Mouse (Mus musculus) forebrain, embryonic 13.5 days (tissue): ENCODE measurements around the gene Adh6a. TPM values are rescaled to one million over a fixed set of nuclear protein-coding genes. Genes with fewer than 3 reads are reported as not detected.

Source experiments
- ATAC-seq: fragments of 200-750 bp; cut with Nextera tagmentation; 2 replicates; pipeline ENCODE4 v1.8.0; 2017
- H3K27ac ChIP-seq: fragments of 300-500 bp; sonication (generic); 2 replicates; pipeline ENCODE4 v1.5.1; 2015; ENCODE audit warnings: inconsistent platforms, mild to moderate bottlenecking, moderate library complexity
- H3K27me3 ChIP-seq: fragments of 300-500 bp; sonication (generic); 2 replicates; pipeline ENCODE4 v1.6.1; 2015; ENCODE audit warnings: mild to moderate bottlenecking, inconsistent platforms
- H3K36me3 ChIP-seq: fragments of 300-500 bp; sonication (generic); 2 replicates; pipeline ENCODE4 v1.6.1; 2015; ENCODE audit warnings: mild to moderate bottlenecking, inconsistent platforms; ENCODE audit not compliant: poor library complexity, severe bottlenecking
- H3K4me1 ChIP-seq: fragments of 300-500 bp; sonication (generic); 2 replicates; pipeline ENCODE4 v1.6.1; 2015; ENCODE audit warnings: inconsistent platforms
- H3K4me2 ChIP-seq: fragments of 300-500 bp; sonication (generic); 2 replicates; pipeline ENCODE4 v1.6.1; 2015; ENCODE audit warnings: inconsistent platforms, mild to moderate bottlenecking, moderate library complexity
- H3K4me3 ChIP-seq: fragments of 300-500 bp; sonication (generic); 2 replicates; pipeline ENCODE4 v1.5.1; 2015; ENCODE audit warnings: mild to moderate bottlenecking, inconsistent platforms
- H3K9ac ChIP-seq: fragments of 300-500 bp; sonication (generic); 2 replicates; pipeline ENCODE4 v1.6.1; 2015; ENCODE audit warnings: mild to moderate bottlenecking, inconsistent platforms
- H3K9me3 ChIP-seq: fragments of 300-500 bp; sonication (generic); replicated peaks from 2 replicates; pipeline ENCODE4 v1.6.1; 2016; ENCODE audit warnings: inconsistent platforms
- WGBS: fragments of 180-500 bp; shearing (Covaris S2); methylation state at CpG from one replicate; pipeline ENCODE4 v1.1.7; 2015; 5-methylcytosine and 5-hydroxymethylcytosine counted together
- polyA plus RNA-seq: library from polyadenylated mRNA; unstranded; fragments of >200 nt; fragmentation: Nextera tagmentation; extraction: Ambion mirVana; gene quantifications from 2 replicates; pipeline ENCODE4 v1.2.1, GENCODE M21; 2015

Gene Adh6a
- not detected in 2 replicates for polyA plus RNA-seq

GRCm38 (mm10) chr3:138312965-138313364, at the start of gene Adh6a:
Gene Adh6a, plus strand, starts transcription at chr3:138313286.
- no peaks in the 10 kb centered on the region for H3K36me3 ChIP-seq
- no peak for ATAC-seq
- H3K4me3 ChIP-seq, result no peak within 1 kb of the TSS
- no peaks in the 10 kb centered on the region for H3K4me1 ChIP-seq
- 78% methylated on average over 5 of the region's 5 CpGs for WGBS
- no peak within 1 kb of the TSS for H3K9ac ChIP-seq
- H3K27me3 ChIP-seq, result no peaks in the 10 kb centered on the region
- no peak within 1 kb of the TSS for H3K4me2 ChIP-seq
- H3K9me3 ChIP-seq, result no peaks in the 10 kb centered on the region
- H3K27ac ChIP-seq, result no peak within 1 kb of the TSS

- H3K27ac ChIP-seq, result no peak overlapping the region
- H3K4me3 ChIP-seq, result no peak overlapping the region
- H3K4me1 ChIP-seq, result no peaks in the 10 kb centered on the region
- no peak overlapping the region for H3K9ac ChIP-seq
- no peak overlapping the region for H3K4me2 ChIP-seq
- H3K36me3 ChIP-seq, result no peaks in the 10 kb centered on the region
- no peaks in the 10 kb centered on the region for H3K27me3 ChIP-seq
- H3K9me3 ChIP-seq, result no peaks in the 10 kb centered on the region
- WGBS, result 72% methylated on average over 3 of the region's 3 CpGs
- peak; percentile 72; the same call in 1 of the 2 replicates for ATAC-seq
These were observed 48.4 kb upstream of the Adh6a start for GRCm38 (mm10) chr3:138264648-138265047.

- Histone ChIP-seq H3K27me3 (no peaks in the 10 kb centered on the region), H3K9me3 (no peaks in the 10 kb centered on the region), H3K27ac (no peak overlapping the region), H3K4me3 (no peak overlapping the region), H3K36me3 (no peaks in the 10 kb centered on the region), H3K4me2 (no peak overlapping the region), H3K4me1 (no peaks in the 10 kb centered on the region), H3K9ac (no peak overlapping the region)
- no peak for ATAC-seq
- WGBS, result 55% methylated on average over 1 of the region's 1 CpGs
These were observed 42.6 kb upstream of the Adh6a start for GRCm38 (mm10) chr3:138270507-138270906.

GRCm38 (mm10) chr3:138271297-138271696, 41.8 kb upstream of the Adh6a start:
- no peak for ATAC-seq
- no peaks in the 10 kb centered on the region for H3K4me1 ChIP-seq
- H3K27ac ChIP-seq, result no peak overlapping the region

GRCm38 (mm10) chr3:138273080-138273479, 40.0 kb upstream of the Adh6a start:
- H3K27me3 ChIP-seq, result no peaks in the 10 kb centered on the region
- H3K9me3 ChIP-seq, result no peaks in the 10 kb centered on the region
- no peak overlapping the region for H3K9ac ChIP-seq
- no peaks in the 10 kb centered on the region for H3K4me1 ChIP-seq
- no peak overlapping the region for H3K27ac ChIP-seq
- no peak overlapping the region for H3K4me2 ChIP-seq
- H3K36me3 ChIP-seq, result no peaks in the 10 kb centered on the region
- WGBS, result 96% methylated on average over 7 of the region's 7 CpGs
- ATAC-seq, result no peak
- H3K4me3 ChIP-seq, result no peak overlapping the region

More at GRCm38 (mm10) chr3:138271297-138271696, 41.8 kb upstream of the Adh6a start:
- H3K9ac ChIP-seq, result no peak overlapping the region
- 94% methylated on average over 2 of the region's 2 CpGs for WGBS
- H3K9me3 ChIP-seq, result no peaks in the 10 kb centered on the region
- H3K36me3 ChIP-seq, result no peaks in the 10 kb centered on the region
- H3K27me3 ChIP-seq, result no peaks in the 10 kb centered on the region
- no peak overlapping the region for H3K4me2 ChIP-seq
- no peak overlapping the region for H3K4me3 ChIP-seq

GRCm38 (mm10) chr3:138275100-138275499, 38.0 kb upstream of the Adh6a start:
- H3K4me3 ChIP-seq, result no peak overlapping the region
- H3K4me2 ChIP-seq, result no peak overlapping the region
- H3K4me1 ChIP-seq, result no peaks in the 10 kb centered on the region
- no peaks in the 10 kb centered on the region for H3K9me3 ChIP-seq
- no peaks in the 10 kb centered on the region for H3K36me3 ChIP-seq
- ATAC-seq, result no peak
- H3K9ac ChIP-seq, result no peak overlapping the region
- H3K27me3 ChIP-seq, result no peaks in the 10 kb centered on the region
- WGBS, result 91% methylated on average over 3 of the region's 3 CpGs
- H3K27ac ChIP-seq, result no peak overlapping the region

GRCm38 (mm10) chr3:138282556-138282955, 30.5 kb upstream of the Adh6a start:
- H3K4me1 ChIP-seq, result 0 out of 2 replicates have a peak, but pooled peaks cover 4% of the 10 kb centered on the region
- ATAC-seq, result no peak
- H3K27ac ChIP-seq, result no peak overlapping the region
- WGBS, result 68% methylated on average over 9 of the region's 9 CpGs
- H3K4me2 ChIP-seq, result no peak overlapping the region
- no peak overlapping the region for H3K4me3 ChIP-seq
- no peaks in the 10 kb centered on the region for H3K9me3 ChIP-seq
- no peak overlapping the region for H3K9ac ChIP-seq
- no peaks in the 10 kb centered on the region for H3K36me3 ChIP-seq
- H3K27me3 ChIP-seq, result no peaks in the 10 kb centered on the region

- H3K4me2 ChIP-seq, result no peak overlapping the region
- no peak overlapping the region for H3K9ac ChIP-seq
- WGBS, result 94% methylated on average over 1 of the region's 1 CpGs
- H3K27me3 ChIP-seq, result no peaks in the 10 kb centered on the region
- H3K4me1 ChIP-seq, result 0 out of 2 replicates have a peak, but pooled peaks cover 4% of the 10 kb centered on the region
- no peak overlapping the region for H3K27ac ChIP-seq
- no peaks in the 10 kb centered on the region for H3K36me3 ChIP-seq
- no peak for ATAC-seq
- no peak overlapping the region for H3K4me3 ChIP-seq
- no peaks in the 10 kb centered on the region for H3K9me3 ChIP-seq
These were observed 29.3 kb upstream of the Adh6a start for GRCm38 (mm10) chr3:138283831-138284230.

GRCm38 (mm10) chr3:138285986-138286385, 27.1 kb upstream of the Adh6a start:
- Histone ChIP-seq H3K9me3 (no peaks in the 10 kb centered on the region), H3K27me3 (no peaks in the 10 kb centered on the region), H3K4me1 (0 out of 2 replicates have a peak, but pooled peaks cover 4% of the 10 kb centered on the region), H3K9ac (no peak overlapping the region), H3K4me2 (no peak overlapping the region), H3K27ac (no peak overlapping the region), H3K36me3 (no peaks in the 10 kb centered on the region), H3K4me3 (no peak overlapping the region)
- 86% methylated on average over 7 of the region's 7 CpGs for WGBS
- ATAC-seq, result no peak

GRCm38 (mm10) chr3:138287686-138288085, 25.4 kb upstream of the Adh6a start:
- Histone ChIP-seq H3K4me3 (no peak overlapping the region), H3K27me3 (no peaks in the 10 kb centered on the region), H3K27ac (no peak overlapping the region), H3K9me3 (no peaks in the 10 kb centered on the region), H3K36me3 (no peaks in the 10 kb centered on the region), H3K9ac (no peak overlapping the region), H3K4me1 (no peaks in the 10 kb centered on the region), H3K4me2 (no peak overlapping the region)
- no peak for ATAC-seq
- WGBS, result 92% methylated on average over 4 of the region's 4 CpGs

- Histone ChIP-seq H3K4me3 (no peak overlapping the region), H3K9ac (no peak overlapping the region), H3K9me3 (no peaks in the 10 kb centered on the region), H3K4me2 (no peak overlapping the region), H3K4me1 (no peaks in the 10 kb centered on the region), H3K36me3 (no peaks in the 10 kb centered on the region), H3K27me3 (no peaks in the 10 kb centered on the region), H3K27ac (no peak overlapping the region)
- WGBS, result 63% methylated on average over 2 of the region's 2 CpGs
- no peak for ATAC-seq
These were observed 22.4 kb upstream of the Adh6a start for GRCm38 (mm10) chr3:138290672-138291071.

- Histone ChIP-seq H3K4me1 (no peaks in the 10 kb centered on the region), H3K36me3 (no peaks in the 10 kb centered on the region), H3K27ac (no peak overlapping the region), H3K4me2 (no peak overlapping the region), H3K9ac (no peak overlapping the region), H3K9me3 (no peaks in the 10 kb centered on the region), H3K4me3 (no peak overlapping the region), H3K27me3 (no peaks in the 10 kb centered on the region)
- WGBS, result 93% methylated on average over 4 of the region's 4 CpGs
- ATAC-seq, result no peak
These were observed 21.5 kb upstream of the Adh6a start for GRCm38 (mm10) chr3:138291529-138292117.

- H3K9me3 ChIP-seq, result peaks cover 9% of the 10 kb centered on the region
- 88% methylated on average over 7 of the region's 7 CpGs for WGBS
- no peak for ATAC-seq
- H3K9ac ChIP-seq, result no peak overlapping the region
- no peaks in the 10 kb centered on the region for H3K4me1 ChIP-seq
- no peak overlapping the region for H3K4me2 ChIP-seq
- H3K36me3 ChIP-seq, result no peaks in the 10 kb centered on the region
- H3K27me3 ChIP-seq, result no peaks in the 10 kb centered on the region
- H3K27ac ChIP-seq, result no peak overlapping the region
- no peak overlapping the region for H3K4me3 ChIP-seq
These were observed 19.7 kb upstream of the Adh6a start for GRCm38 (mm10) chr3:138293298-138293895.
